Mouse (Mus musculus): ENCODE measurements at regions not wholly inside any gene's neighbourhood (a gene's known extent, or its start where the extent isn't known, plus 50 kb on each side); places are given as distances from the start of the nearest gene placed in this dataset.

DNA sequence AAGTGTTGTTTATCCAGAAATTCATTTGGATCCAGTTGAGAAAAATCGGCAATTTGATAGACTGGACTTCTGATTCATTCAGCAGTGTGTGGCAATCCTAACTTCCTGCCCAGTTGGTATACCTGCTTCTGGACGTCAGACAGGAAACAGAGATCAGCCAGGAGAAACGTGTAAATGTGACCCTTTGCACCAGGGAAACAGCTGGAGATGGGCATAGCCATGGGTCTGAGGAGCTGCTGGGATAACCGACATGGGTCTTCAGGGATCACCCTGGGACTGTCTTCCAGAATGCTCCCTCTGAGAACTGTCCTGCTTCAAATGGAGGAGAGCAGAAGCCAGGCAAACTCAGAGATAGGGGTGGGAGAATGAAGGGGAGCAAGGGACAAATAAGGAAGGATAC lies 516.1 kb upstream of the Mgmt start:
- Histone ChIP-seq H3K9ac (no peak overlapping the region), H3K27ac (peak overlapping the region; percentile 83)

DNA sequence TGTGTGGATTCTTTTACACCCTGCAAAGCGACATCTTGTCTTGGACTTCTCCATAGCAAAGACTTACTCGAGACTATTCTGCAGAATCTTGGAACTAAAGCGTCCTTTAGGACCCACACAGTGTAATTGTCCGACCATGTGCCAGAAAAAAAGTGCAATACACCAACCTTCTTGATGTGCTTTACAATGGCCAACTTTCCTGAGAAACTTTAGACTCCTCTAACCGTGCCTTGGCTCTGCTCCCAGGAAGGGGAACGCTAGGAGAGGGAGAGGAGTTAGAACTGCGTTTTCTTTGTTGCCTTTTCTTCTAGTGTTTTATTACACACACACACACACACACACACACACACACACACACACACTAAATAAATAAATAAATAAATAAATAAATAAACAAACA lies 515.1 kb upstream of the Mgmt start:
- no peaks in the 10 kb centered on the region for H3K36me3 ChIP-seq
- WGBS, result 55% methylated on average over 7 of the region's 7 CpGs
- no peak overlapping the region for H3K4me2 ChIP-seq
- H3K9me3 ChIP-seq (replicated peaks), result no peaks in the 10 kb centered on the region
- H3K4me3 ChIP-seq, result no peak overlapping the region
- H3K4me1 ChIP-seq (replicated peaks), result peaks cover 36% of the 10 kb centered on the region
- no peaks in the 10 kb centered on the region for H3K27me3 ChIP-seq
- ATAC-seq (replicated peaks; ENCODE audit: insufficient number of reproducible peaks, insufficient read depth, low FRiP score, low read depth), result no peak
- H3K9ac ChIP-seq, result no peak overlapping the region
- H3K27ac ChIP-seq, result peak overlapping the region; percentile 83; the same call in 1 of the 2 replicates

More for the DNA sequence above, 516.1 kb upstream of the Mgmt start:
- no peaks in the 10 kb centered on the region for H3K9me3 ChIP-seq (replicated peaks)
- no peak overlapping the region for H3K4me3 ChIP-seq
- 47% methylated on average over 4 of the region's 4 CpGs for WGBS
- H3K27me3 ChIP-seq, result no peaks in the 10 kb centered on the region
- no peaks in the 10 kb centered on the region for H3K36me3 ChIP-seq
- peaks cover 36% of the 10 kb centered on the region for H3K4me1 ChIP-seq (replicated peaks)
- no peak for ATAC-seq (replicated peaks; ENCODE audit: insufficient number of reproducible peaks, insufficient read depth, low FRiP score, low read depth)
- H3K4me2 ChIP-seq, result no peak overlapping the region

DNA sequence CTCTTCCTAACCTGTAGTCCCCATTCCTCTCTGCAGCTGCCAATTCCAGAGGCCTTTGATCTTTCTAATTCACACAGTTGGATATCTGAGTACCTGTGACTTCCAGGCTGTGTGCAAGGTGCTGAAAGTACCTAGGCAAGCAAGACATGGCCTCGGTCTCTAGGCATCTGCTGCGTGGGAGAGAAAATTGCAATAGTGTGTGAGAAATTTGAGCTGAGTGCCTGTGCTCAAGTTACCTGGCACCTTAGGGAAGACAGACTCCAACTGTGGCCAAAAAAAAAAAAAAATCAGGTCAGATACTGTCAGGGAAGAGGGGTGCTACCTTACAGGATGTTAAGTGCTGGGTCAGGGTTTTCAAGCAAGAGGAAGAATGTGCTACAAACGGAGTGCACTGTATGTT lies 514.7 kb upstream of the Mgmt start:
- 0 out of 2 replicates have a peak overlapping the region, but pooled peaks have one; percentile 8 for H3K4me2 ChIP-seq
- no peak overlapping the region for H3K9ac ChIP-seq
- peaks cover 36% of the 10 kb centered on the region for H3K4me1 ChIP-seq (replicated peaks)
- no peak overlapping the region for H3K4me3 ChIP-seq
- H3K36me3 ChIP-seq, result no peaks in the 10 kb centered on the region
- H3K27ac ChIP-seq, result no peak overlapping the region
- WGBS, result 48% methylated on average over 3 of the region's 3 CpGs
- H3K27me3 ChIP-seq, result no peaks in the 10 kb centered on the region
- no peak for ATAC-seq (replicated peaks; ENCODE audit: insufficient number of reproducible peaks, insufficient read depth, low FRiP score, low read depth)
- H3K9me3 ChIP-seq (replicated peaks), result no peaks in the 10 kb centered on the region

DNA sequence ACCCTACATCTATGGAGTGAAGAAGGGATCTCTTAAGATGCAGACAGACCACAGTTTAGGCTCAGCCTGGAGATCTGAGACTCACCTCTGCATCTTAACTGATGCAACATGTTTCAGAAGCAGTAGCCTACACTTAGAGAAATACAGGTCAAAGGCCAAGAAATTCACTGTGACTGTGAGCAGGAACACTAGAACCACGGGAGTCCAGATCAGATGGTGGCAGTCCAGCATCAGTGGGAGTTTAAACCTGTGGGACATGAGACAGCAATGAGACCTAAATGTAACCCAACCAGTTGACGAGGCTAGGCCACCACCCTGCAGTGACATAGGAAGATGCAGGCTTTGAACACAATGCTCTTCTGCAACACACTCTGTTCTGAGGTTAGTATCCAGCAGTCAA lies 511.1 kb upstream of the Mgmt start:
- H3K27ac ChIP-seq, result no peak overlapping the region
- H3K9ac ChIP-seq, result no peak overlapping the region
- H3K27me3 ChIP-seq, result no peaks in the 10 kb centered on the region
- H3K36me3 ChIP-seq, result no peaks in the 10 kb centered on the region
- WGBS, result 77% methylated on average over 2 of the region's 2 CpGs
- H3K9me3 ChIP-seq (replicated peaks), result no peaks in the 10 kb centered on the region
- H3K4me1 ChIP-seq (replicated peaks), result peaks cover 27% of the 10 kb centered on the region
- ATAC-seq (replicated peaks; ENCODE audit: insufficient number of reproducible peaks, insufficient read depth, low FRiP score, low read depth), result no peak
- no peak overlapping the region for H3K4me3 ChIP-seq
- no peak overlapping the region for H3K4me2 ChIP-seq

DNA sequence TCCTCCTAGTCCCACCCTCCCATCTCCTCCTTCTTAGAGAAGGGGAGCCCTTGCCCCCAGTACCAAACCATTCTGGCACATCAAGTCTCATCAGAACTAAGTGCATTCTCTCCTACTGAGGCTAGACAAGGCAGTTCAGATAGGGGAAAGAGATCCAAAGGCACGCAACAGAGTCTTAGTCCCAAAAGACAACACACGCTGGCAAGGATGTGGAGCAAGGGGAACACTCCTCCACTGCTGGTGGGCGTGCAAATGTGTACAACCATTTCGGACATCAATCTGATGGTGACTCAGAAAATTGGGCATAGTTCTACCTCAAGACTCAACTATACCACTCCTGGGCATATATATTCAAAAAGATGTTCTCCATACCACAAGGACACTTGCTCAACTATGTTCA lies 506.7 kb upstream of the Mgmt start:
- H3K27me3 ChIP-seq, result no peaks in the 10 kb centered on the region
- no peaks in the 10 kb centered on the region for H3K4me1 ChIP-seq (replicated peaks)
- H3K9me3 ChIP-seq (replicated peaks), result no peaks in the 10 kb centered on the region
- H3K27ac ChIP-seq, result no peak overlapping the region
- H3K36me3 ChIP-seq, result no peaks in the 10 kb centered on the region
- ATAC-seq (replicated peaks; ENCODE audit: insufficient number of reproducible peaks, insufficient read depth, low FRiP score, low read depth), result no peak
- 77% methylated on average over 4 of the region's 4 CpGs for WGBS
- no peak overlapping the region for H3K4me3 ChIP-seq
- no peak overlapping the region for H3K9ac ChIP-seq
- no peak overlapping the region for H3K4me2 ChIP-seq

DNA sequence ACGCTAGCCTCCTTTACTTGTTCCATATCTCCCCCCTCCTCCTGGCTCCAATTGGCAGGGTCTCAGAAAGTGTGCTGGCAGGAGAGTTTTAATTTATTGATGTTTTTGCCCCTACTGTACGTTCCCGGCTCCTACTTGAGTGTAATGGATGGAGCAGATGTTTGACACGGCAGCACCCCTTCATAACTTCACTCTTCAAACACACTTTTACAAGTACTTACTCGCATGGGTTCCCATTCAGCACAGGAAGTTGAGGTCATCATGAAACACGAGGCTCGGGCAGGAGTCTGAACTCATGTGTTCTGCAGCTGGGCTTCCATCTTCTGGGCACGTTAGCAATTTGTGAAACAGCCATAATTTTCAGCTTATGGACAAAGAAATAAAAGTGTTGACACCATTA lies 504.3 kb upstream of the Mgmt start:
- H3K4me1 ChIP-seq (replicated peaks), result no peaks in the 10 kb centered on the region
- no peak overlapping the region for H3K4me3 ChIP-seq
- no peaks in the 10 kb centered on the region for H3K9me3 ChIP-seq (replicated peaks)
- WGBS, result 45% methylated on average over 8 of the region's 8 CpGs
- no peaks in the 10 kb centered on the region for H3K27me3 ChIP-seq
- H3K27ac ChIP-seq, result no peak overlapping the region
- H3K36me3 ChIP-seq, result no peaks in the 10 kb centered on the region
- no peak overlapping the region for H3K9ac ChIP-seq
- no peak for ATAC-seq (replicated peaks; ENCODE audit: insufficient number of reproducible peaks, insufficient read depth, low FRiP score, low read depth)
- H3K4me2 ChIP-seq, result no peak overlapping the region

DNA sequence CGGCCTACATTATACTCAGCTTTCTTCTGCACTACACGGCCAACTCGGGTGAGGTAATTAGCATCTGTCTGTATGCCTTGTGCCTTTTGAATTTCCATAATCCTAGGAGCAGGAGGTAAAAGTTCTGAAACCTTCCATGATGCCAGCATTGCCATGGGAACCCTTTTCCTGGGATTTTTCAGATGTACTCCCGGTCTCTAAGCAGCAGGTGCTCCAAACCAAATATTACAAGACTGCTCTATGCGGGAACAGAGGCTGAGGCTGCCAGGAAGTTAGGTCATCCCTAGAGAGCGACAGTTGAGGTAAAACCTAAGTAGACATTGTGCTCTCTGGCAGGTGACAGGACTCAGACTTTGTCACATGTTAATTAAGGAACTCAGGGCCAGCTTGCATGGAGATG lies 501.0 kb upstream of the Mgmt start:
- H3K27me3 ChIP-seq, result no peaks in the 10 kb centered on the region
- 87% methylated on average over 6 of the region's 6 CpGs for WGBS
- no peaks in the 10 kb centered on the region for H3K4me1 ChIP-seq (replicated peaks)
- H3K27ac ChIP-seq, result no peak overlapping the region
- no peak overlapping the region for H3K4me3 ChIP-seq
- H3K9ac ChIP-seq, result no peak overlapping the region
- no peak overlapping the region for H3K4me2 ChIP-seq
- no peaks in the 10 kb centered on the region for H3K9me3 ChIP-seq (replicated peaks)
- no peak for ATAC-seq (replicated peaks; ENCODE audit: insufficient number of reproducible peaks, insufficient read depth, low FRiP score, low read depth)
- no peaks in the 10 kb centered on the region for H3K36me3 ChIP-seq

DNA sequence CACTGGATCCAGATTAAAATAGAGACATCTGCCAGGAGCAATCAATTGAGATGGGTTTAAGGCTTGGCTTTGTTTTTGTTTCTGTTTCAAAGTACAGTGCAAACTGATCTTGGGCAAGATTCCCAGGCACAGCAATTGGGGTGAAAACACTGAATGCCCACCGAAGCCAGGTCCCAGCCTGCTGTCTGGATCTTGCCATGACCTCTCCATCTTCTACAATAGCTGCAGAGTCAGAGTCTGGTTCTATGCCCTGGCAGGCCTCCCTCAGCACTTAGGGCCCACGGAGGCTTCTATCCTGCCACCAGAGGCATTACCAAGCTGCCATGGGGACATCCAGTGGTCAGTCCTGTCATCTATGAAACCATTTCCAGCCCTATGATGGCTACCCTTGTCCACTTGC lies 498.6 kb upstream of the Mgmt start:
- 67% methylated on average over 2 of the region's 2 CpGs for WGBS
- ATAC-seq (replicated peaks; ENCODE audit: insufficient number of reproducible peaks, insufficient read depth, low FRiP score, low read depth), result no peak
- no peaks in the 10 kb centered on the region for H3K9me3 ChIP-seq (replicated peaks)
- H3K27me3 ChIP-seq, result no peaks in the 10 kb centered on the region
- no peak overlapping the region for H3K27ac ChIP-seq
- H3K4me2 ChIP-seq, result no peak overlapping the region
- H3K4me3 ChIP-seq, result no peak overlapping the region
- H3K36me3 ChIP-seq, result no peaks in the 10 kb centered on the region
- H3K9ac ChIP-seq, result no peak overlapping the region
- H3K4me1 ChIP-seq (replicated peaks), result no peaks in the 10 kb centered on the region

DNA sequence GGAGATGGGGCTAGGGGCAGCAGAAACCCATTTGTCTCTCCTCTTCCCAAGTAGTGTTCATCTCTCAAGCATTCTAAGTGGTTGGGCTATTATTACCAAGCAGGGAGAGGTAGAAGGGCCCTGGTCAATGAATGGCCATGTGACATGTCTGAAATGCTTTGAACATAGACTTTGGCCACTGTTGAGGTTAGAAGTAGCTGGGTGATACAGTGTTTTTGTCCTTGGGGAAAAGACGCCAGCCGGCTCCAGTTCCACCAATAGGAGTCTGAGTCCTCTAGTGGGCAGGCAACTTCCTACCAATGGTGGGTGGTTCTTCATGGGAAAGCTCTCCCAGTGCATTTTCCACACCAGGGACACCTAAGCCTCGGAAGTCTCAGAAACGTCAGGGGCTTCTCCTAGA lies 497.3 kb upstream of the Mgmt start:
- Histone ChIP-seq H3K36me3 (no peaks in the 10 kb centered on the region), H3K4me3 (no peak overlapping the region), H3K4me1 (replicated peaks) (no peaks in the 10 kb centered on the region), H3K27ac (no peak overlapping the region), H3K9me3 (replicated peaks) (no peaks in the 10 kb centered on the region), H3K27me3 (no peaks in the 10 kb centered on the region), H3K9ac (no peak overlapping the region), H3K4me2 (no peak overlapping the region)
- WGBS, result 90% methylated on average over 4 of the region's 4 CpGs
- no peak for ATAC-seq (replicated peaks; ENCODE audit: insufficient number of reproducible peaks, insufficient read depth, low FRiP score, low read depth)

DNA sequence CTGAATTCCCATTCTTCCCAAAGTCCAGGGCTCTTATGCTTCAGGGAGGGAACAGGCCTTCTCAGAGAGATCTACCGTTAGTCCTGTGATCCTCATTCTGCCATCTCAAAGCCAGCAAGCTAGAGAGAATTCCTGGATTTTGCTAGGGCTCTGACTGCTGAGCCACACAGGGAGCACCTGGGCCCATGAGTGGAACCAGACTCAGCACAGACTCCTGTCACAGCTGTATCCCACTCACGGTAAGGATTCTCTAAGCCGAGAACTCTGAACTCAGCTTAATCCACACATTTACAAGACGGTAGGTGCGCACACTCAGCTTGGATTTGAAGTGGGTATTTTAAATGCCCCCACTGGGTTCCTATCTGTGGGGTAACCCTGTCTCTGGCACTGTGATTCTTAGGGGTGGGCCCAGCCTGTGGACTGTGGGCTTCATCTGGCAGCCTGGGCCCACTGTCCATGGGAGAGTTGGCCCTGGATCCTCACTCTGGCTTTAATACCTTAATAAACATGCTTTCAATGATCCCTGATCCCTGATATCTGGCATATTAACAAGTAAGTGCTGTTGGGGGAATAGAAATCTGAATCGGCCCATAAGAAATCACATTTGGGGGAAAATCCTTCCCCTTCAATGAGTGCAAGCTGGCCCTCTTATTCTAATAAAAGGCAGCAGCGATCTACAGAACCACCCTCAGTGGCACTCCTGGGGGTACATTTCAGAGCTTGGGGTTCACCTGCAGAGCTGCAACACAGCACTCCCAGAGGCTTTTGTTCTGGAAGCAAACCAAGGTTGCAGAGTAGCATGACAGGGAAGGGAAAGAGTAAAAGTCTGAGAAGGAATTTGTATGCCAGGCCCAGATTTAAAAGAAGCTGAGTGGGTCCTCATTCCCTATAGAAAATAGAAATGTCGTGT lies 491.5 kb upstream of the Mgmt start:
- H3K36me3 ChIP-seq, result no peaks in the 10 kb centered on the region
- no peak overlapping the region for H3K27ac ChIP-seq
- 84% methylated on average over 8 of the region's 8 CpGs for WGBS
- H3K4me1 ChIP-seq (replicated peaks), result peaks cover 7% of the 10 kb centered on the region
- no peaks in the 10 kb centered on the region for H3K27me3 ChIP-seq
- no peak overlapping the region for H3K9ac ChIP-seq
- no peaks in the 10 kb centered on the region for H3K9me3 ChIP-seq (replicated peaks)
- H3K4me3 ChIP-seq, result no peak overlapping the region
- H3K4me2 ChIP-seq, result no peak overlapping the region
- no peak for ATAC-seq (replicated peaks; ENCODE audit: insufficient number of reproducible peaks, insufficient read depth, low FRiP score, low read depth)

DNA sequence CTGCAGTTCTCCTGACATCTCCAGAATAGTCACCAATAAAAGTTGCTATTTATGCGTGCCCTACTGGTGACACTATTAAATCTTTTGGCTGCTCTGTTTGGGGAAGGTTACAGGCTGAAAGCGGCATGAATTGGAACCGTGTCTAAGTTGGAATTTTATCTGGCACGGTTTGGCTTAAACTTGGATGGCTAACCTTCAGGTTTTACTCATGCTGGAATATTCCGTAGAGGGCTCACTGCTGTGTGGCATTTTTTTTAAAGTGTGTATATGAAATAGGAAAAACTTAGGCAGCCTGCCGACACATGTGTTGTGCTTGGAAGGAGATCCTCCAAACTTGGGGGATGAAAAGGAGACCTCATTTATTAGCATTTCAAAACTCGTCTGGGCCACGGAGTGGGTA lies 489.0 kb upstream of the Mgmt start:
- H3K9ac ChIP-seq, result no peak overlapping the region
- no peak overlapping the region for H3K27ac ChIP-seq
- no peaks in the 10 kb centered on the region for H3K9me3 ChIP-seq (replicated peaks)
- no peak for ATAC-seq (replicated peaks; ENCODE audit: insufficient number of reproducible peaks, insufficient read depth, low FRiP score, low read depth)
- no peak overlapping the region for H3K4me3 ChIP-seq
- H3K4me2 ChIP-seq, result no peak overlapping the region
- H3K27me3 ChIP-seq, result no peaks in the 10 kb centered on the region
- 66% methylated on average over 8 of the region's 8 CpGs for WGBS
- H3K36me3 ChIP-seq, result no peaks in the 10 kb centered on the region
- peaks cover 7% of the 10 kb centered on the region for H3K4me1 ChIP-seq (replicated peaks)

Data from heart, embryonic 15.5 days (tissue).